8 mouse cellular contexts compared by ENCODE assay signal in genomic region chr4:123748726-123749415, GRCm38 (mm10). TPM values are rescaled to one million over a fixed set of nuclear protein-coding genes. Genes with fewer than 3 reads are reported as not detected.
DNase-seq lines count a peak whose midpoint lies in the region; ATAC-seq and TF ChIP-seq lines count a peak whose summit lies in the region.

No protein-coding gene starts in this region.

- no peaks in the 10 kb centered on the region for H3K36me3 ChIP-seq in heart, embryonic 14.5 days (ENCODE audit: control insufficient read depth, insufficient read depth, low read length)
- H3K36me3 ChIP-seq in E14TG2a.4 (ENCODE audit: insufficient read depth, low read length) (peaks cover 9% of the 10 kb centered on the region; the same call in 1 of the 2 replicates), macrophage (ENCODE audit: inconsistent target) (no peaks in the 10 kb centered on the region)
- H3K36me3 ChIP-seq in forebrain, embryonic 14.5 days (ENCODE audit: control insufficient read depth, insufficient read depth, low read length): 0 out of 2 replicates have a peak, but pooled peaks cover 3% of the 10 kb centered on the region

- peaks cover 2 to 21% of the 10 kb centered on the region in 2 experiments; a peak in 2 of 4 replicates for H3K4me1 ChIP-seq in heart, embryonic 14.5 days (ENCODE audit: control insufficient read depth in 2 of 2, insufficient read depth in 2 of 2, low read length in 2 of 2)
- H3K4me1 ChIP-seq in E14TG2a.4 (replicated peaks; ENCODE audit: low read depth, low read length): peaks cover 54% of the 10 kb centered on the region
- peaks cover 10% of the 10 kb centered on the region for H3K4me1 ChIP-seq in forebrain, embryonic 14.5 days (ENCODE audit: control insufficient read depth, insufficient read depth, low read length)

- H3K79me2 ChIP-seq in macrophage (ENCODE audit: inconsistent target): peaks cover 59% of the 10 kb centered on the region

- peak overlapping the region; percentile 89 for H3K4me2 ChIP-seq in heart, embryonic 14.5 days (ENCODE audit: low read length)
- peak overlapping the region; percentile 74 for H3K4me2 ChIP-seq in forebrain, embryonic 14.5 days (ENCODE audit: low read length)

- no peak for DNase-seq in heart, adult 11 months
- peak; percentile 29 for DNase-seq in forebrain, embryonic 14.5 days (ENCODE audit: low spot score)
- no peak for DNase-seq in frontal cortex, postnatal 25 days (ENCODE audit: low spot score in 2 of 2)
- DNase-seq in testis, postnatal 14 days (ENCODE audit: low spot score): no peak
- DNase-seq in urinary bladder, postnatal 14 days (ENCODE audit: low spot score): no peak

- H3K27me3 ChIP-seq in heart, embryonic 14.5 days (ENCODE audit: control insufficient read depth, insufficient read depth, low read length): no peaks in the 10 kb centered on the region
- peaks cover 4% of the 10 kb centered on the region; the same call in 1 of the 2 replicates for H3K27me3 ChIP-seq in E14TG2a.4 (ENCODE audit: insufficient read depth, low read length)
- no peaks in the 10 kb centered on the region for H3K27me3 ChIP-seq in forebrain, embryonic 14.5 days (replicated peaks; ENCODE audit: control insufficient read depth, insufficient read depth, low read length)

- peak overlapping the region; percentile 89; a peak in 2 of 4 replicates for H3K27ac ChIP-seq in heart, embryonic 14.5 days (replicated peaks in 1 of 2; ENCODE audit: control insufficient read depth in 1 of 2, insufficient read depth in 1 of 2, low read depth in 2 of 2, low read length in 2 of 2)
- 0 out of 2 replicates have a peak overlapping the region, but pooled peaks have one; percentile 90 for H3K27ac ChIP-seq in forebrain, embryonic 14.5 days (ENCODE audit: low read depth, low read length)
- H3K27ac ChIP-seq in macrophage: peak overlapping the region; percentile 84

- WGBS in heart, embryonic 14.5 days: 16% methylated on average over 10 of the region's 10 CpGs
- WGBS in forebrain, embryonic 14.5 days: 15% methylated on average over 10 of the region's 10 CpGs
- 4% methylated on average over 10 of the region's 10 CpGs for WGBS in macrophage (ENCODE audit: missing documents)

- ATAC-seq in heart, embryonic 14.5 days (ENCODE audit: insufficient number of reproducible peaks, insufficient read depth, low FRiP score, low read depth): no peak
- no peak for ATAC-seq in forebrain, embryonic 14.5 days

- no peak for TF ChIP-seq CTCF in E14TG2a.4 (conservative IDR thresholded peaks at IDR 0.05; ENCODE audit: low read length)

- H3K9me3 ChIP-seq in heart, embryonic 14.5 days (ENCODE audit: control insufficient read depth, low read length): no peaks in the 10 kb centered on the region
- H3K9me3 ChIP-seq in E14TG2a.4 (ENCODE audit: low read length): no peaks in the 10 kb centered on the region
- H3K9me3 ChIP-seq in forebrain, embryonic 14.5 days (replicated peaks; ENCODE audit: control insufficient read depth, low read length): no peaks in the 10 kb centered on the region

- peak overlapping the region; percentile 80 to 98 for H3K4me3 ChIP-seq in heart, embryonic 14.5 days (ENCODE audit: control insufficient read depth in 1 of 2, insufficient read depth in 1 of 2, low read depth in 1 of 2, low read length in 2 of 2)
- H3K4me3 ChIP-seq in E14TG2a.4 (replicated peaks; ENCODE audit: low read length) (peak overlapping the region; percentile 98), macrophage (ENCODE audit: inconsistent target) (peak overlapping the region; percentile 98)
- peak overlapping the region; percentile 96 for H3K4me3 ChIP-seq in forebrain, embryonic 14.5 days (ENCODE audit: low read depth, low read length)

- H3K9ac ChIP-seq in heart, embryonic 14.5 days (ENCODE audit: low read length): peak overlapping the region; percentile 91
- peak overlapping the region; percentile 91 for H3K9ac ChIP-seq in forebrain, embryonic 14.5 days (ENCODE audit: low read length)

RNA-seq across cellular contexts. Expression of gene Akirin1, which starts 1.3 kb away (rescaled TPM):
- 57.3 and 58.2 TPM in 2 replicates for polyA plus RNA-seq in heart, embryonic 14.5 days (2014; fragmentation: Nextera tagmentation; extraction: Ambion mirVana)
- 81.8 and 88.0 TPM in 2 replicates for polyA plus RNA-seq in forebrain, embryonic 14.5 days (2014; fragmentation: Nextera tagmentation; extraction: Ambion mirVana)
- 100 to 1,000 TPM in 2 of 26 experiments, 10 to 100 TPM in 24; 26.6 to 111 (median 56.6) TPM for total RNA-seq in macrophage (2018; cell fraction: chromatin; rRNA removed)
- total RNA-seq in macrophage (2018; cell fraction: cytosol; rRNA removed): 100 to 1,000 TPM in 23 of 26 experiments, 10 to 100 TPM in 3; 92.7 to 143 (median 120) TPM
- total RNA-seq in macrophage (2018; cell fraction: nucleus; rRNA removed): 100 to 1,000 TPM in 8 of 26 experiments, 10 to 100 TPM in 18; 51.0 to 140 (median 80.8) TPM
- 109 to 130 TPM (median 117 TPM) in 3 replicates for polyA plus RNA-seq in macrophage (2018)

RNA-seq across cellular contexts. Expression of gene Ndufs5, which starts 30.9 kb away (rescaled TPM):
- polyA plus RNA-seq in heart, embryonic 14.5 days (2014; fragmentation: Nextera tagmentation; extraction: Ambion mirVana): 602 and 648 TPM in 2 replicates
- polyA plus RNA-seq in forebrain, embryonic 14.5 days (2014; fragmentation: Nextera tagmentation; extraction: Ambion mirVana): 397 and 481 TPM in 2 replicates
- 10 to 100 TPM in 12 of 26 experiments, 1 to 10 TPM in 14; 3.3 to 32.2 (median 9.8) TPM for total RNA-seq in macrophage (2018; cell fraction: chromatin; rRNA removed)
- 100 to 1,000 TPM; 127 to 211 (median 167) TPM for total RNA-seq in macrophage (2018; cell fraction: cytosol; rRNA removed)
- total RNA-seq in macrophage (2018; cell fraction: nucleus; rRNA removed): 10 to 100 TPM in 25 of 26 experiments, 1 to 10 TPM in 1; 9.7 to 53.0 (median 27.3) TPM
- 153 to 200 TPM (median 177 TPM) in 3 replicates for polyA plus RNA-seq in macrophage (2018)

RNA-seq across cellular contexts. Expression of gene Rhbdl2, which starts 38.8 kb away (rescaled TPM):
- polyA plus RNA-seq in heart, embryonic 14.5 days (2014; fragmentation: Nextera tagmentation; extraction: Ambion mirVana): 1.6 and 2.4 TPM in 2 replicates
- 0.32 and 0.58 TPM in 2 replicates for polyA plus RNA-seq in forebrain, embryonic 14.5 days (2014; fragmentation: Nextera tagmentation; extraction: Ambion mirVana)
- not detected for total RNA-seq in macrophage (2018; cell fraction: chromatin; rRNA removed)
- total RNA-seq in macrophage (2018; cell fraction: cytosol; rRNA removed): not detected
- not detected for total RNA-seq in macrophage (2018; cell fraction: nucleus; rRNA removed)
- polyA plus RNA-seq in macrophage (2018): not detected in 3 replicates
